Mouse (Mus musculus) C2C12 (cell line): Measurements from ENCODE around the gene Lrrc36. TPM values are rescaled to one million over a fixed set of nuclear protein-coding genes. Genes with fewer than 3 reads are reported as not detected.

Experiments
- H3K27me3 ChIP-seq: one replicate; pipeline ENCODE4 v1.6.1; 2011; ENCODE audit not compliant: control insufficient read depth, insufficient read depth, insufficient read length
- H3K36me3 ChIP-seq: one replicate; pipeline ENCODE4 v1.6.1; 2011; ENCODE audit not compliant: control insufficient read depth, insufficient read depth
- H3K4me3 ChIP-seq: one replicate; pipeline ENCODE4 v1.5.1; 2011; ENCODE audit warnings: mild to moderate bottlenecking, control low read depth; ENCODE audit not compliant: poor library complexity, insufficient read depth, severe bottlenecking
- H3K79me2 ChIP-seq: one replicate; pipeline ENCODE4 v1.6.1; 2011; ENCODE audit not compliant: control insufficient read depth, insufficient read depth
- H3K79me3 ChIP-seq: one replicate; pipeline ENCODE4 v1.6.1; 2011; ENCODE audit warnings: low read depth, control low read depth
- H3ac ChIP-seq: one replicate; pipeline ENCODE3; 2011; ENCODE audit warnings: low read depth; ENCODE audit not compliant: control insufficient read depth, insufficient read length
- CEBPB ChIP-seq: IDR thresholded peaks from one replicate; pipeline ENCODE4 v1.6.1; 2011; ENCODE audit warnings: low read depth, mild to moderate bottlenecking, control low read depth, moderate library complexity
- CTCF ChIP-seq: IDR thresholded peaks from one replicate; pipeline ENCODE4 v1.5.1; 2011; ENCODE audit not compliant: control insufficient read depth, insufficient read depth, insufficient read length
- FOSL1 ChIP-seq: IDR thresholded peaks from one replicate; pipeline ENCODE4 v1.8.0; 2011; ENCODE audit warnings: mild to moderate bottlenecking, low read length; ENCODE audit not compliant: poor library complexity, insufficient read depth, severe bottlenecking
- MAX ChIP-seq: IDR thresholded peaks from one replicate; pipeline ENCODE4 v1.6.1; 2011; ENCODE audit warnings: mild to moderate bottlenecking, control low read depth
- MYOD1 ChIP-seq: IDR thresholded peaks from one replicate; pipeline ENCODE4 v1.6.1; 2011; ENCODE audit warnings: low read depth; ENCODE audit not compliant: control insufficient read depth, insufficient read length
- MYOG ChIP-seq: IDR thresholded peaks from one replicate; pipeline ENCODE4 v1.6.1; 2011; ENCODE audit not compliant: control insufficient read depth, insufficient read length; ENCODE audit errors: extremely low read depth
- USF1 ChIP-seq: IDR thresholded peaks from one replicate; pipeline ENCODE4 v1.6.1; 2011; ENCODE audit warnings: low read depth, mild to moderate bottlenecking, control low read depth, moderate library complexity
- polyA plus RNA-seq: library from polyadenylated mRNA; unstranded; fragments of >200 nt; fragmentation: generic; extraction: Trizol; gene quantifications from one replicate; pipeline ENCODE4 v1.2.1, GENCODE M21; 2012; ENCODE audit warnings: missing spikeins

Lrrc36 gene
- polyA plus RNA-seq, 1 experiment, result not detected

DNA sequence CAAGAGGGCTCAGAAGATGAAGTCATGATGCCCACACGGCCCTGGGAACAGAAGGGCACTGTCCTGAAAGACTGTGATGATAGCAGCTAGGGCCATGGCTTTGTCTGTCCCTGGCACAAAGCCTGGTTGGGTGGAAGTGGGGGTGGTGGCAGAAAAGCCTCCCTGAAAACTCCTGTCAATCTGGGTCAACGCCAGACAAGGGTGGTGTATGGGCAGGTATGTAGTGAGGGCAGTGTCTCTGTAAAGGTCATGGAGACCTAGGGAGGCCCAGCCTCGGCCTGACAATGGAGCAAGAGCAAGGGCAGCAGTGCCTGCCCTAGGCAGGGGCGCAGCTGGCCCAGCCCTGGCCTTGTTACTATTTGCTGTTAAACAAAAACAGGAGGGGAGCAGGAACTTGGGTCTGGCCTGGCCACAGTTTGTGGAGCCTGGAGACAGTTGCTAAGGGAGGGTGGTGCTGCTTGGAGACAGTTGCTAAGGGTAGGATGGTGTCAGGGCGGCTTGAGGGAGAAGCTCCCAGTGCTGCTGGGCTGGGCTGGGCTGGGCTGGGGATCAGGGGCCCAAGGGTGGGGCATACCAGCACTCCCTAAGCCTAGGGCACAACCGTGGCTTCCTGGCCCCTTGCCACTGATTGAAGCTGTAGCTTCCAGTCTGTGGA is 55.8 kb downstream of the Lrrc36 start:
- Histone ChIP-seq H3K79me2 (peaks cover 9% of the 10 kb centered on the region), H3K4me3 (no peak overlapping the region), H3ac (no peak overlapping the region), H3K36me3 (peaks cover 11% of the 10 kb centered on the region), H3K27me3 (no peaks in the 10 kb centered on the region), H3K79me3 (no peaks in the 10 kb centered on the region)
- no peak for TF ChIP-seq MYOG
- TF ChIP-seq MAX, result no peak
- no peak for TF ChIP-seq MYOD1
- no peak for TF ChIP-seq FOSL1
- no peak for TF ChIP-seq CEBPB
- TF ChIP-seq USF1, result no peak
- TF ChIP-seq CTCF, result no peak

DNA sequence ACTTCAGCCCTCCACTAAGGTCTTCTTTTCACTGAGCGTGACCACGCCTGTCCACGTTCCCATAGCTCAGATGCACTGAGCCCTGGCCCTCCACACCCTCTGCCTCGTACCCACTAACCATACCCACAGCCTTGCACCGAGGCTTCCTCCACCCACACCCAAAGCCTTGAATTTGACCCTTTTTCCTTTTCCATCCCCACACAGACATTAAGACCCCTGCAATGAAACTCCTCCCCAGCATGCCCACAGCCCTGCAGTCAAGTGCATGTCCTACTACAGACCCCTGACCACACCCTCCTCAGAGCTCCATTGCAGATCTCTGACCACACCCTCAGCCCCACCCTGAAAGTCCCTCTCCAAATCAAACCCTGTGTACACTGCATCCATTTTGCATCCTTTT is 56.4 kb downstream of the Lrrc36 start:
- Histone ChIP-seq H3K27me3 (no peaks in the 10 kb centered on the region), H3ac (no peak overlapping the region), H3K4me3 (peak overlapping the region; percentile 28), H3K36me3 (peaks cover 11% of the 10 kb centered on the region), H3K79me2 (peaks cover 9% of the 10 kb centered on the region), H3K79me3 (no peaks in the 10 kb centered on the region)
- TF ChIP-seq USF1, result no peak
- TF ChIP-seq MYOD1, result no peak
- no peak for TF ChIP-seq FOSL1
- no peak for TF ChIP-seq MYOG
- TF ChIP-seq MAX, result no peak
- TF ChIP-seq CTCF, result no peak
- no peak for TF ChIP-seq CEBPB

DNA sequence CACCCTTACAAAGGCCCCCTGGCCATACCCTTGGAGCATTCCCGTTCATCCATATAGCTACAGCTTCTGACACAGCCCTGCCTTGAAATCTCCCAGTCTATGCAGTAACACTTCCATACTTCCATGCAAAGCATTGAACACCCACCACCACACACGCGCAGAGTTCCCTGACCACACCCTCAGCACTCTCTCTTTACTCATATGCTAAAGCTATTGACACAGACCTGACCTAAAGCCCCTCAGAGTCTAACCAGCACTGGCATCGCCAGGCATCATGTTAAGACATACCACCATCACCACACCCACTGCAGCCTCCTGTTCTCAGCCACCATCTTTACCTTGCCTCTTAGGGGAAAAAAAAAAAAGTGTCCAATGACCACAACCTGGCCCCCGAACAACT is 56.9 kb downstream of the Lrrc36 start:
- no peaks in the 10 kb centered on the region for H3K79me3 ChIP-seq
- TF ChIP-seq MYOG (no peak), MAX (no peak), CEBPB (no peak), CTCF (no peak), FOSL1 (no peak), USF1 (no peak), MYOD1 (no peak)
- H3K36me3 ChIP-seq, result peaks cover 15% of the 10 kb centered on the region
- peaks cover 9% of the 10 kb centered on the region for H3K79me2 ChIP-seq
- H3ac ChIP-seq, result peak overlapping the region; percentile 2
- H3K4me3 ChIP-seq, result peak overlapping the region; percentile 28
- no peaks in the 10 kb centered on the region for H3K27me3 ChIP-seq

DNA sequence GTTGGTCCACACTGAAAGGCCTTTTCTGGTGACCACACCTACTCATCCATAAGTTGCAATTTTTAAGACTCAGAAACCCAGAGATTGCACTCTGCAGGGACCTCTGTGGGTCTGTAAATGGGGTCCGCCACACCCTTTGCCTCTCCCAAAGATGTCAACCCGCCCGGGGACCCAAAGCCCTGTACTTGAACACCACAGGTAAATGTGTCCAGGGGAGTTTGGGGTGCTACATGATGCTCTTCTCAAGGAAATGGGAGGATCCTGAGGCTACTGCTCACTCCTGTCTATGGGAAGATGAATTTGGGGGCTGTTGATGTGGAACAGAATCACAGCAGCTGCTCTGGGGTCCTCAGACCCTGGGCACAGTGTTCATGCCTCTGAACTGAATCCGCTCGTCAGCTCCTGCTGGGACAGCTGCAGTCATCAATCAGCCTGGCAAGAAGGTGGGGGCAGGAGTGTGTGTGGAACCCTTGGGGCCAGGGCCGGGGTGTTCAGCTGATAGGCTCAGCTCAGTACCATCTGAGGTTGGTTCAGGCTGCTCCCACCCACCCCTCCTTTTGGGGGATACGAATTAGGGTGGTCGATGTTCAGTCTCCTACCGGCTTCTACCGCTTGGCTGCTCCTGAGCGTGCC is 57.4 kb downstream of the Lrrc36 start:
- Histone ChIP-seq H3K36me3 (peaks cover 21% of the 10 kb centered on the region), H3K79me2 (peaks cover 9% of the 10 kb centered on the region), H3K27me3 (no peaks in the 10 kb centered on the region), H3K4me3 (peak overlapping the region; percentile 28), H3ac (peak overlapping the region; percentile 66), H3K79me3 (no peaks in the 10 kb centered on the region)
- TF ChIP-seq MYOG (no peak), MYOD1 (peak; percentile 99)

DNA sequence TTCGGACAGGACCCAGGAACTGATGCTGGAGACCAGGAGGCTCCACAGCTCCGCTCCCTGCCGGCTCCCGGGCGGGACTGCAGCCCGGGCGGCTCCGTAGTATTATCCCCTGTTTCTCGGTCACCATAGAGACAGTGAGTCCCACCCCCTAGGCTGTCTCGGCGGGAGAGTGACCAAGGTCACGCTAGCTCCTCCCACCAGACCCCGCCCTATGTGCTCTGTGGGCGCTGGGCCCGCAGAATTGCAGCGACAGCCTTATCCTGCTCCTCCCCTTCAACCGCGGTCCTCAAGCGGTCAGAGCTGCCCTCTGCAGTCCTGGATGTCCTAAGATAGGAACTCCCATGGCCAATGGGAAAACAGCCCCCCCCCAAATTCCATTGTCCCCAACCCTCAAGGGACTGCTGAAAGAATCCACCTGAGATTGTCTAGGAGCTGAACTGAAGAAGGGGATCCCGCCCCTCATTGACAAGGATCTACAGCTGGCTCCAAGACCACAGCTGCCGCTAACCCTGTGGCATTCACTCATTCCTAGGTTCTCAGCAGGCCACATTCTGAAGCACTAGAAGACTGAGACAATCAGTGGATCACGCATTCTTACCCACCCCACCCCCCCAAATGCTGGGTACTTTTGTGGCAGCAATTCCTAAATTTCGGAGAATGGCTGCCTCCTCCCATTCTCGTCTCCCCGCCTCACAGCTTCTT is 58.1 kb downstream of the Lrrc36 start, which contains the start of gene Tppp3:
Gene Tppp3, minus strand, starts transcription at position 213 of the 702 bp plus-strand sequence.
- Histone ChIP-seq H3K79me2 (peaks cover 9% of the 10 kb centered on the region), H3K4me3 (peak within 1 kb of the TSS; percentile 28), H3ac (peak within 1 kb of the TSS; percentile 66), H3K27me3 (no peaks in the 10 kb centered on the region), H3K36me3 (peaks cover 26% of the 10 kb centered on the region), H3K79me3 (no peaks in the 10 kb centered on the region)
- TF ChIP-seq MYOD1, result peak; percentile 64
- no peak for TF ChIP-seq USF1

DNA sequence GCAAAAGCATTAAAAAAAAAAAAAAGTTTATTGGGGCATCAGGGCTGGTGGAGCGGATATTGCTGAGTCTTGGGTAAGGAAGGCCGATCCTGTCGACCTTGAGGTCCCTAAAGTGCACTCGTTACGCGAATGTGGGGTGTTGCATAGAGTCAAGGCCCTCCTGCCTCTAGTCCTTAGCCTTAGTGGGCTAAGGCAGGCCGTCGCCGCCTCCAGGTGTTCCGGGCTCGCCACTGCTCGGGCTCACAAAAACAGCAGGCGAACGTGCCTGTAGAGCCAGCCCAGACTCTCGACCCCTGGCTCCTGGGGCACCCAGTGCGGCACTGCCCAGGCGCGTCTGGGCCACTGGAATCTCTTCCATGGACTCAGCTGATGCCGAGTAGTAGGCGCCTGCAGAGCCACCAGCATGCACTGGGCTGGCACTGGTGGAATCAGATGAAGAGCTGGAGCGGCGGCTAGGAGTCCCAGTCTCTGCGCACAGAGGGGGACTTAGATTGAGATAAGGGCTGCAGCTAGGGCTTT is 59.1 kb downstream of the Lrrc36 start:
- Histone ChIP-seq H3K27me3 (no peaks in the 10 kb centered on the region), H3K79me3 (no peaks in the 10 kb centered on the region), H3K36me3 (peaks cover 24% of the 10 kb centered on the region), H3K79me2 (peaks cover 9% of the 10 kb centered on the region), H3ac (no peak overlapping the region), H3K4me3 (no peak overlapping the region)
- TF ChIP-seq MYOD1, result no peak
- TF ChIP-seq CEBPB, result no peak
- TF ChIP-seq MYOG, result no peak
- TF ChIP-seq MAX, result no peak
- TF ChIP-seq FOSL1, result no peak
